Mouse (Mus musculus) hindbrain, postnatal 0 days (tissue): ENCODE data around the gene Tceal6. TPM values are rescaled to one million over a fixed set of nuclear protein-coding genes. Genes with fewer than 3 reads are reported as not detected.
A peak's percentile ranks its signal among the peaks of the same experiment; 100 is the strongest.
"Not testable (repeated sequence)": the region's sequence is repeated elsewhere in the genome, so short reads cannot be mapped to it uniquely, and the experiment has no call there.

Experiments used
- ATAC-seq: fragments of 200-750 bp; cut with Nextera tagmentation; 2 replicates; pipeline ENCODE4 v1.8.0; 2017; ENCODE audit warnings: mild to moderate bottlenecking, moderate TSS enrichment, moderate library complexity
- DNase-seq: peaks from one replicate; pipeline ENCODE4 v3.0.0-alpha.2; 2015; ENCODE audit warnings: low spot score
- H3K27ac ChIP-seq: fragments of 300-500 bp; sonication (generic); 2 replicates; pipeline ENCODE4 v1.5.1; 2014; ENCODE audit warnings: mild to moderate bottlenecking
- H3K27me3 ChIP-seq: fragments of 300-500 bp; sonication (generic); 2 replicates; pipeline ENCODE4 v1.6.1; 2014; ENCODE audit warnings: low read length, mixed read lengths; ENCODE audit not compliant: insufficient read depth
- H3K36me3 ChIP-seq: fragments of 300-500 bp; sonication (generic); 2 replicates; pipeline ENCODE4 v1.6.1; 2014; ENCODE audit warnings: low read length, mixed read lengths; ENCODE audit not compliant: insufficient read depth
- H3K4me1 ChIP-seq: fragments of 300-500 bp; sonication (generic); 2 replicates; pipeline ENCODE4 v1.6.1; 2014; ENCODE audit warnings: antibody characterized with exemption, low read length, mixed read lengths; ENCODE audit not compliant: insufficient read depth
- H3K4me2 ChIP-seq: fragments of 300-500 bp; sonication (generic); 2 replicates; pipeline ENCODE4 v1.6.1; 2014; ENCODE audit warnings: low read depth, mild to moderate bottlenecking, low read length, moderate library complexity, mixed read lengths
- H3K4me3 ChIP-seq: fragments of 300-500 bp; sonication (generic); 2 replicates; pipeline ENCODE4 v1.5.1; 2014; ENCODE audit warnings: low read length
- H3K9ac ChIP-seq: fragments of 300-500 bp; sonication (generic); replicated peaks from 2 replicates; pipeline ENCODE4 v1.6.1; 2014; ENCODE audit warnings: mild to moderate bottlenecking, low read length, moderate library complexity, mixed read lengths
- H3K9me3 ChIP-seq: fragments of 300-500 bp; sonication (generic); 2 replicates; pipeline ENCODE4 v1.6.1; 2016; ENCODE audit warnings: low read length, mixed read lengths
- CTCF ChIP-seq: IDR thresholded peaks from 2 replicates; pipeline ENCODE4 v1.5.1; 2016; ENCODE audit warnings: antibody characterized with exemption, control low read depth, low read depth
- WGBS: fragments of 180-500 bp; shearing (Covaris S2); extraction: QIAGEN DNeasy Blood & Tissue Kit; methylation state at CpG from one replicate; pipeline ENCODE4 v1.1.7; 2014; 5-methylcytosine and 5-hydroxymethylcytosine counted together
- polyA plus RNA-seq: library from polyadenylated mRNA; unstranded; fragments of >200 nt; fragmentation: Nextera tagmentation; extraction: Ambion mirVana; gene quantifications from 2 replicates; pipeline ENCODE4 v1.2.1, GENCODE M21; 2015
- total RNA-seq: library from RNA; depleted of rRNA; stranded (reverse); fragments of >200 nt; gene quantifications from 2 replicates; pipeline ENCODE4 v1.2.3, GENCODE M21; 2014; rRNA removed

Tceal6 gene
- 7.0 and 8.8 TPM in 2 replicates for total RNA-seq
- 51.2 and 53.4 TPM in 2 replicates for polyA plus RNA-seq

DNA sequence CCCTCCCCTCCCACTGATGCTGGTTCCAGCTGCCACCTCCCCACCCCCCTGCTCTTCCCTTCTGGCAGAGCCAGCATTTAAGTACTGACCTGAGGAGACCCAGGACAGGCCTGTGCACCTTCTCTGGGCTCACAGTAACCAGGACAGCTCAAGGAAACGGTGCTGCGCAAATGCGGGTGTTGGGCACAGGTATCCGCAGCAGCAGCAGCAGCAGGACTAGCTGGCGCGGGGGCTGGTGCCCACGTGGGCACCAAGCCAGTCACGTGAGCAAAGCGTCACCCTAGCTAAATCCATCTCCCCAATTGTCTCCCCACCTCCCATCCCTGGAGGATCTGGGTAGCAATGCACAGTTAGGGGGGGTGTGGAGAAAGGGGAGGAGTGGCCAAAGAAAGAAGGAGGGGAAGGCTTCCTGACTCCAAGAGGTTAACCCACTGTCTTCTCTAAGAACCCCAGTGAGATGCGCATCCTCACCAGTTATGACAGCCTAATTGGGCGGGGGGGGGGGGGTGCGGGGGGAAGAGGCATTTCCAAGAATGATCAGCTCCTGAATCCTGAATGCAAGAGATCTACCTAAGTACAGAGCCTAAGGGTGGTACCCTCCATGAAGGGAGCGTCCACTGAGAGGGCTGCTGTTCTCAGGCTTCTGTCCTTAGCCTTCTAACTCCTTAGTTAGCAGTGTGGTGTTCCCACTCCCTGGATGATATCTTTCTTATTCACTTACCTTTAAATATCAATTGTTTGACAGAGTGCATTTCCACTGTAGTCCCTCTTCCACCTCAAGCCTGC lies at the start of gene Tceal6:
TSS of gene Tceal6 (minus strand) at position 252 of the 786 bp plus-strand sequence.
- peak within 1 kb of the TSS; percentile 52 for H3K9ac ChIP-seq
- H3K36me3 ChIP-seq, result no peaks in the 10 kb centered on the region
- no peaks in the 10 kb centered on the region for H3K4me1 ChIP-seq
- ATAC-seq (peak; percentile 96), DNase-seq (peak; percentile 74)
- peak within 1 kb of the TSS; percentile 58 for H3K4me2 ChIP-seq
- no peak within 1 kb of the TSS for H3K27ac ChIP-seq
- peak within 1 kb of the TSS; percentile 41 for H3K4me3 ChIP-seq
- 24% methylated on average over 12 of the region's 13 CpGs for WGBS
- H3K27me3 ChIP-seq, result no peaks in the 10 kb centered on the region
- H3K9me3 ChIP-seq, result no peaks in the 10 kb centered on the region
- TF ChIP-seq CTCF, result no peak

DNA sequence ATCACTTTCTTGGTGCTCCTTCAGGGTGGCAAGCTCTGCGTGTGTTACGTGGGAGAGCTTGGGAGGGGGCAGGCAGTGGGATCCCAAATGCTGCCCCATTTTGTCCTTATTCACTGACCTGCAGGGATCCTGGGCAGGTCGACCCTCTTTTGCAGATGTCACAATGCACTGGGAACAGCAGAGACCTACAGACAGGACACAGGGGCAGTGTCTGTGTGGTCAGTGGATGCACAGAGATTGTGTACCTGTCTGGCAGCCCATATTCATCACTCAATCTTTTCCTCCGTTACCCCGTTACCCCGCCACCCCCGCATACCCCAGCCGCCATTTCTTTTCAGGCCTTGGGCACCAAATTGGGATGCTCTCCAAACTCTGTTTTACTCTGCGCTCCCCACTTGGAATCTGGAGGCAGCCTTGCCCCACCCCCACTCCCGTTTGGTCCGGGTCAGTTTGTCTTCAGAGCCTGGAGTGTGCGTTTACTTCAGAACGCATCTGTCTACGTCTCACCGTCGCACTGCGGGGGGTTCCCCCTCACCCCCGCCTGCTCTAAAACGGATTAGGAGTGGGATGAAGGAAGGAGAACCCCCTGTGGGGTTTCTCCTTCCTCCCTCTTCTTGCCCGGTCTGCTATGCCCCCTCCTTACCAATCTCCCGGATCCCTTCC lies 583 bp downstream of the Tceal6 start:
- WGBS, result 41% methylated on average over 21 of the region's 21 CpGs
- not testable (repeated sequence) for H3K36me3 ChIP-seq, H3K4me1 ChIP-seq, H3K27me3 ChIP-seq, H3K9me3 ChIP-seq, H3K27ac ChIP-seq
- ATAC-seq, result peak; percentile 75
- Histone ChIP-seq H3K9ac (peak overlapping the region; percentile 52), H3K4me3 (peak overlapping the region; percentile 41), H3K4me2 (peak overlapping the region; percentile 58)
- peak; percentile 9 for DNase-seq

DNA sequence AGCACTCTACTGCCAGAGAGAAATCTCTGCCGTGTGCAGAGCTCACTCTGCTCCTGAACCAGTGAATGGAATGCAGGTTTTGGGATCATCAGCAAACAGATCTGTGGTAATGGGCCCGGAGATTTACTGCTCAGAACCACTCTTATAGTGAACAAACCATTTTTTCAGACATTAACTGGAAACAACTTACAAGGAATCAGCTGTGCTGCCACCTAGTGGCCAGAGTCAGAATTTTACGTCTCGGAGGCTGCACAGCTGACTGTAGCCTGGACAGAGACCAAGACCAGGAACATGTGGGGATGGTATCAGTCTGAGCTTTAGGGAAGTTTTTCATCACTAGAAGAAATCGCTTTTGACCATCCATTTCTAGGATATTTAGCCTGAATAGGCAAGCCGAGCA lies 20.6 kb downstream of the Tceal6 start:
- not testable (repeated sequence) for H3K4me2 ChIP-seq, H3K9me3 ChIP-seq, DNase-seq, H3K4me3 ChIP-seq, H3K9ac ChIP-seq, ATAC-seq, H3K4me1 ChIP-seq, H3K36me3 ChIP-seq, H3K27me3 ChIP-seq, H3K27ac ChIP-seq
- WGBS, result no CpG with 5 or more reads among the region's 6 CpGs

DNA sequence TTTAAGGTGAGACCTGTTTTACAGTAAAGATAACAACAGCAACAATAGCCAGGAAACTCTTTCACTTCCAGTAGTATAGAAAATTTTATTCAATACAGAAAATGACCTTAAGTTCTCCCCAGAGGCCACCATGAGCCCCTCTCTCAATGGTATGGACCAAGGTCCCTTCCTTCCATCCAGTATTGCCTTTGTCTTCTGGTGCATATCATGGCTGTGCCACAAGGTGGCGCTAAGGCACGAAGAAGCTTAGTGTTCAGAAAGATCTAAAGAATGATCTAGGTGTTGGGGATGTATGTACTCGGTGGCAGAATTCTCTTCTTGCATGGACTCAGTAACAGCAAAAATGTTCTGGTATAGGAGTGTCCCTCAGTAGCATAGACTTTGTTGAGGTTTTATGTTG lies 21.8 kb downstream of the Tceal6 start:
- not testable (repeated sequence) for H3K27me3 ChIP-seq

DNA sequence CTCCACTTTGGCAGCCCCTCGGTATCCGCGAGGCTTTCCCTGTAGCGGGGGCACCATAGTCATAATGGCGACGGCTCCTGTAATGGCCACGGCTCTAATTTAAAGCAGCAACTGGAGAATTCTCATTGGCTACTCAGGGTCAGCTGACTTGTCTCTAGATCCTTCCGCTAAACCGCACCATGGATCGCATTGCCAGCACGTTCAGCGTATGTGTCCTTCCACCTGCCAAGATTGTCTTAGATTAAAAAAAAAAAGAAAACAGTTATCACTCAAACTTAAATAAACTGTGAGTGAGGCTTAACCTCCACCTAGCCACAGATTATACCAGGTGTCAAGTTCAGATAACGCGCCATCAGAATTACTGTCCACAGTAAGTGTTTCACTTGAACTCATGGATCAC lies 33.0 kb downstream of the Tceal6 start, which contains the start of gene Gm15023:
TSS of gene Gm15023 (minus strand) at position 101 of the 400 bp plus-strand sequence.
- H3K4me1 ChIP-seq, H3K27ac ChIP-seq, H3K4me2 ChIP-seq, H3K9ac ChIP-seq, H3K27me3 ChIP-seq, H3K4me3 ChIP-seq, H3K9me3 ChIP-seq, ATAC-seq, H3K36me3 ChIP-seq, DNase-seq: not testable (repeated sequence)
- WGBS, result 92% methylated on average over 4 of the region's 14 CpGs

More for the DNA sequence above, 21.8 kb downstream of the Tceal6 start:
- ATAC-seq, DNase-seq, H3K4me2 ChIP-seq, H3K4me1 ChIP-seq, H3K4me3 ChIP-seq, H3K36me3 ChIP-seq, H3K9ac ChIP-seq, H3K9me3 ChIP-seq, H3K27ac ChIP-seq: not testable (repeated sequence)
- no CpG with 5 or more reads among the region's 3 CpGs for WGBS

Other genes starting within 250 kb of the Tceal6 start
- gene Nxf2, start 245.9 kb downstream of the Tceal6 start, total RNA-seq, result 0.42 TPM in 1 of 2 replicates, not detected in the other
- gene Nxf2, start 245.9 kb downstream of the Tceal6 start, polyA plus RNA-seq, result 0.34 and 0.39 TPM in 2 replicates
- 0.89 and 2.8 TPM in 2 replicates for gene Zmat1, start 201.5 kb downstream of the Tceal6 start, total RNA-seq
- gene Zmat1, start 201.5 kb downstream of the Tceal6 start, polyA plus RNA-seq, result 7.4 and 8.9 TPM in 2 replicates
- gene Gm15023, start 33.1 kb downstream of the Tceal6 start, total RNA-seq, result not detected in 2 replicates
- gene Gm15023, start 33.1 kb downstream of the Tceal6 start, polyA plus RNA-seq, result not detected in 2 replicates
- gene Pramel3, start 91.6 kb upstream of the Tceal6 start, total RNA-seq, result not detected in 2 replicates
- gene Pramel3, start 91.6 kb upstream of the Tceal6 start, polyA plus RNA-seq, result not detected in 2 replicates
- not detected in 2 replicates for gene Gm5128, start 162.6 kb upstream of the Tceal6 start, total RNA-seq
- gene Gm5128, start 162.6 kb upstream of the Tceal6 start, polyA plus RNA-seq, result 0.09 TPM in 1 of 2 replicates, not detected in the other
- gene Gm7903, start 223.1 kb upstream of the Tceal6 start, total RNA-seq, result 0.10 and 0.29 TPM in 2 replicates
- gene Gm7903, start 223.1 kb upstream of the Tceal6 start, polyA plus RNA-seq, result not detected in 2 replicates